Mouse (Mus musculus) lung, postnatal 0 days (tissue): ENCODE results near the gene Swt1.

ENCODE experiments used
- CTCF ChIP-seq: IDR thresholded peaks from 2 replicates; pipeline ENCODE4 v1.5.1; 2016; ENCODE audit warnings: antibody characterized with exemption, mild to moderate bottlenecking
- EP300 ChIP-seq: IDR thresholded peaks from 2 replicates; pipeline ENCODE4 v1.6.1; 2016; ENCODE audit warnings: antibody characterized with exemption, mild to moderate bottlenecking, control low read depth

GRCm38 (mm10) chr1:151319267-151319666 lies 109.0 kb downstream of the Swt1 start:
- TF ChIP-seq CTCF (no peak), EP300 (no peak)
